Mouse (Mus musculus): ENCODE measurements around the gene Hsd17b3. TPM values are rescaled to one million over a fixed set of nuclear protein-coding genes. Genes with fewer than 3 reads are reported as not detected.
"Not testable (repeated sequence)": the region's sequence is repeated elsewhere in the genome, so short reads cannot be mapped to it uniquely, and the experiment has no call there.

The Hsd17b3 gene
- polyA plus RNA-seq, 1 experiment: not detected

DNA sequence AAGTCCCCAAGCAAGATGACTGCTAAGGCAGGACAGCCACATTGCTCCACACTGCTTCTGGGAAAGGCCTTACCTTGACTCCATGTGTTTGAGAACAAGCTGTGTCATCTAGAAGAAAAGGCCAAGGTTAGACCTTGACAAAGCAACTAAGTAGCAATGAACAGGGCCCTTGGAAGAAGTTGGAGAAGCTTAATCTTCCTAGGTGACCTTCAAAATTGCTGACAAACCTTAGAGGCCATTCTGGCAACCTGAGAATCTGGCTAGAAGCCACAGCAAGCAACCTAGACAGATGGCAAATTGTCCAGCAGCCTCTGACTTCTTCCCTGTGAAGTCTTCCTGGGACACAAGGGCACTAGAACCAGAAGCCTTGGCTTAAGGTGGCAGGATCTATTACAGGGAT, 24.8 kb downstream of the Hsd17b3 start:
- Histone ChIP-seq H3K4me1 (ENCODE audit: control insufficient read depth, insufficient read depth, low read length) (no peaks in the 10 kb centered on the region), H3K36me3 (ENCODE audit: control insufficient read depth, insufficient read depth, low read length) (no peaks in the 10 kb centered on the region), H3K4me3 (ENCODE audit: insufficient read depth, low read depth, low read length) (no peak overlapping the region), H3K27me3 (replicated peaks; ENCODE audit: control insufficient read depth, insufficient read depth, low read length) (no peaks in the 10 kb centered on the region), H3K27ac (ENCODE audit: insufficient read depth, low read depth, low read length) (no peak overlapping the region)
- peak; percentile 43 for DNase-seq
- no peak for TF ChIP-seq CTCF (conservative IDR thresholded peaks at IDR 0.05; ENCODE audit: insufficient read depth, insufficient read length, low read depth, low read length)
- no peak for TF ChIP-seq POLR2A (IDR thresholded peaks at IDR 0.05; ENCODE audit: low read depth, low read length)

DNA sequence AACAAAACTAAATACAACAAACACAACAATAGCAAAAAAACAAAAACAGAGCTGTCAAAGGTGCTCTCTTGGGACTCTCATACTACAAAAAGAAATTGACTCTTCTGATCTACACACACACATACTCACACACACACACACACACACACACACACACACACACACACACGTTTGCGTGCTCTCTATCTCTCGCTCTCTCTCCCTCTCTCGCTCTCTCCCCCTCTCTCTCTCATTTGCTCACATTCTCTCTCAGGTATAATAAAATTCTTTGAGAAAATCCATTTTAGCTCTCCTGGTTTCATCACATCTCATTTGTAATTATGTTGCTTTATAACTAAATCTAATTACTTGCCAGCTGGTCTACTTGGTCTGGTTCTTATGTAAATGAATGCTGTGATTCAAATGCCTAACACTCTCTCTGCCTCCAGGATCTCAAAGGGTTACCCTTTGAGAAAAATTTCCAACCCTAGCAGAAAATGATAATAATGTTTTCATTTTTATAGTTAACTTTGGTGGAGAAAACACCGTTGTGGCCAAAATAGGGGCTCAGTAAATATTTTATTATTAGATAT, 28.0 kb downstream of the Hsd17b3 start:
- 90% methylated on average over 5 of the region's 5 CpGs for WGBS
- no peak for DNase-seq
- Histone ChIP-seq H3K4me3 (ENCODE audit: insufficient read depth, low read depth, low read length) (no peak overlapping the region), H3K4me1 (ENCODE audit: control insufficient read depth, insufficient read depth, low read length) (no peaks in the 10 kb centered on the region), H3K27ac (ENCODE audit: insufficient read depth, low read depth, low read length) (no peak overlapping the region), H3K36me3 (ENCODE audit: control insufficient read depth, insufficient read depth, low read length) (no peaks in the 10 kb centered on the region), H3K27me3 (replicated peaks; ENCODE audit: control insufficient read depth, insufficient read depth, low read length) (no peaks in the 10 kb centered on the region)
- TF ChIP-seq CTCF (conservative IDR thresholded peaks at IDR 0.05; ENCODE audit: insufficient read depth, insufficient read length, low read depth, low read length) (no peak), POLR2A (IDR thresholded peaks at IDR 0.05; ENCODE audit: low read depth, low read length) (no peak)

DNA sequence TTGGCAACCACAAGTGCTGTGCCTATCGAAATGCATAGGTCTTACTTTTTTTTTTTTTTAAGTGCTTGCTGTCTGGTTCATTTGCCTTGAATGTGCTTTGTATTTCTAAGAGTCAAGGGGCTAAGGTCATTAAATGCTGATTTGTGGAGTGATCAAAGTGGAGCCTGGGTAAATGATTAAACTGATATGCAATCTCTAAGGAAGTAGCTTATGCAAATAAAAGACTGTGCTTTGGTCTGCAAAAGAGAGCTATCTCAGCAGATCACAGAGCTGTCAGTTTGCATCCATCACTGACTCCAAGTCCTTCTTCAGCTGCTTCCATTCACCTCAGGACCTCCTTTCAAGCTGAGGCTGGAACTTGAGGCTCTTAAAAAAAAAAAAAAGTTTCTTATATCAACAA, 35.1 kb downstream of the Hsd17b3 start:
- Histone ChIP-seq H3K4me1 (ENCODE audit: control insufficient read depth, insufficient read depth, low read length) (no peaks in the 10 kb centered on the region), H3K36me3 (ENCODE audit: control insufficient read depth, insufficient read depth, low read length) (no peaks in the 10 kb centered on the region), H3K27ac (ENCODE audit: insufficient read depth, low read depth, low read length) (no peak overlapping the region), H3K4me3 (ENCODE audit: insufficient read depth, low read depth, low read length) (no peak overlapping the region), H3K27me3 (replicated peaks; ENCODE audit: control insufficient read depth, insufficient read depth, low read length) (no peaks in the 10 kb centered on the region)
- TF ChIP-seq CTCF (conservative IDR thresholded peaks at IDR 0.05; ENCODE audit: insufficient read depth, insufficient read length, low read depth, low read length) (no peak), POLR2A (IDR thresholded peaks at IDR 0.05; ENCODE audit: low read depth, low read length) (no peak)
- DNase-seq: peak; percentile 69
- WGBS: 26% methylated on average over 1 of the region's 1 CpGs

DNA sequence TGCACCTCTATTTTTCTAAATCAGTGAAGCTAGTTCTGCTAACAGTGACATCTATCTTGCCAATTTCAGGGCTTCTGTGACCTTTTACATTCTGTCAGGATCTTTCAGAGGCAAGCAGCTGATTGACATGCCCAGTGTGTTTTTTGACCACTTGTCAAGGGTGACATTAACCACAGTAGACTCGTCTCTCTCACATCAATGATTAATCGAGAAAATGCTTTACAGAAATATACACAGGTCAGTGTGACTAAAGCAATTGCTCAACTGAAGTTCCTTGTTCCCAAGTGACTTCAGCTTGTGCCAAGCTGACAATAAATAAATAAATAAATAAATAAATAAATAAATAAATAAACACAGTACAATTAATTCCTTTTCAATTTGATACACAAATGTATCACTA, 36.7 kb downstream of the Hsd17b3 start:
- H3K4me3 ChIP-seq (ENCODE audit: insufficient read depth, low read depth, low read length); H3K36me3 ChIP-seq (ENCODE audit: control insufficient read depth, insufficient read depth, low read length); H3K27me3 ChIP-seq (replicated peaks; ENCODE audit: control insufficient read depth, insufficient read depth, low read length); H3K4me1 ChIP-seq (ENCODE audit: control insufficient read depth, insufficient read depth, low read length); H3K27ac ChIP-seq (ENCODE audit: insufficient read depth, low read depth, low read length): not testable (repeated sequence)
- WGBS: 53% methylated on average over 2 of the region's 2 CpGs
- DNase-seq: peak; percentile 32

DNA sequence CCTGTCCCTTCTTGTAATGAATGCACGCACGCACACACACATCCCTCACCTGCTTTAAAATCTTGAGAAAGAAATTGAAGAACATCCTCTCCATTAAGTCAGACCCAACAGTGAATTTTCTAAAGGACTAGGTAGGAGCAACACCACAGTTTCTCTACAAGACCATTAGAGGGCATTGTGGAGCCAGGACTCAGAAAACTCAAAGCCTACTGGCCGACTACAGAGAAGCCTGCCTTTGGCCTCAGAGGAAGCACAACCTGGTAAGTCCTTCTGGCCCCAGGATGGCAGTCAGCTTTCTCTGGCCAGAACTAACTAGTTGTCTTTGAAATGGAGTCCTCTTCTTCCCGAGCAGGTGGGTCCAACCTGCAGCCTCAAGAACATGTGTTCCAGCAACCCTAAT, 38.1 kb downstream of the Hsd17b3 start:
- no peak for TF ChIP-seq POLR2A (IDR thresholded peaks at IDR 0.05; ENCODE audit: low read depth, low read length)
- peak; percentile 71 for TF ChIP-seq CTCF (conservative IDR thresholded peaks at IDR 0.05; ENCODE audit: insufficient read depth, insufficient read length, low read depth, low read length)
- Histone ChIP-seq H3K4me1 (ENCODE audit: control insufficient read depth, insufficient read depth, low read length) (no peaks in the 10 kb centered on the region), H3K36me3 (ENCODE audit: control insufficient read depth, insufficient read depth, low read length) (no peaks in the 10 kb centered on the region), H3K27me3 (replicated peaks; ENCODE audit: control insufficient read depth, insufficient read depth, low read length) (no peaks in the 10 kb centered on the region), H3K4me3 (ENCODE audit: insufficient read depth, low read depth, low read length) (no peak overlapping the region), H3K27ac (ENCODE audit: insufficient read depth, low read depth, low read length) (no peak overlapping the region)
- DNase-seq: peak; percentile 65
- WGBS: 70% methylated on average over 4 of the region's 4 CpGs

DNA sequence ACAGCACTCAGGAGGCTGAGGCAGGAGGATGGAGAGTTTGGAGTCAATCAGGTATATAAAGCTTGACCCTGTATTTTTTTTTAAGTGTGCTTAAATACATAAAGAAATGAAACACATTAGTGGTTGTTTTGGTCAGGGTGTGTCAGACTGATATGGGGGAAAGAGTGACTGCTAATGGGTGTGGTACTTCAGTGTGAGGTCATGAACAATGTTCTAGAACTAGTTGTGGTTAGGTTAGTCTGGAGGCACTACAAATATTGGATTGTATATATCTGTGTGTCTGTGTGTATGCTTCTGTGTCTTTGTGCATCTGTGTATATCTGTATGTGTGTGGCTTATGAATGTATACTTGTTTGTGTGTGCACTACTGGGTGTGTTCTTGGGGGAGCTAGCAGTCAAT, 39.5 kb downstream of the Hsd17b3 start:
- no peak overlapping the region for H3K4me3 ChIP-seq (ENCODE audit: insufficient read depth, low read depth, low read length)
- no peaks in the 10 kb centered on the region for H3K4me1 ChIP-seq (ENCODE audit: control insufficient read depth, insufficient read depth, low read length)
- no peaks in the 10 kb centered on the region for H3K27me3 ChIP-seq (replicated peaks; ENCODE audit: control insufficient read depth, insufficient read depth, low read length)
- no peak for DNase-seq
- no peaks in the 10 kb centered on the region for H3K36me3 ChIP-seq (ENCODE audit: control insufficient read depth, insufficient read depth, low read length)
- no peak overlapping the region for H3K27ac ChIP-seq (ENCODE audit: insufficient read depth, low read depth, low read length)
- TF ChIP-seq CTCF (conservative IDR thresholded peaks at IDR 0.05; ENCODE audit: insufficient read depth, insufficient read length, low read depth, low read length) (no peak), POLR2A (IDR thresholded peaks at IDR 0.05; ENCODE audit: low read depth, low read length) (no peak)

DNA sequence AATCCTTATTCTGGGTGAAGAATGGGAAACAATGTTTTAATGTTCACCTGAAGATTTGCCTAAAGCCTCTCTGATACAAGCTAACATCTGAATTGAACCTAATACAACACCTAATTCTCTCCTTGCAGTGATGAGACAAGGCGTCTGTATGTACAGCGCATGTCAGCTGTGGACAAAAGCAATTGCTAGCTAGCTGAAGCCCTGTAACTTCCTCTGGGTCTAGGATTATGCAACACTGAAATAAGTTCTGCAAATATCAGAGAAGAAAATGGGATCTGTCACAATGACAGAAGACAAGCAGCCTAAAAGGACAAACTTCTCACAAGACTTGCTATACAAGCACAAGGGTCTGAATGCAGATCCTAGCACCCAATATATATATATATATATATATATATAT, 40.6 kb downstream of the Hsd17b3 start:
- no peaks in the 10 kb centered on the region for H3K4me1 ChIP-seq (ENCODE audit: control insufficient read depth, insufficient read depth, low read length)
- no peaks in the 10 kb centered on the region for H3K27me3 ChIP-seq (replicated peaks; ENCODE audit: control insufficient read depth, insufficient read depth, low read length)
- no peak for DNase-seq
- H3K27ac ChIP-seq (ENCODE audit: insufficient read depth, low read depth, low read length): no peak overlapping the region
- TF ChIP-seq CTCF (conservative IDR thresholded peaks at IDR 0.05; ENCODE audit: insufficient read depth, insufficient read length, low read depth, low read length) (no peak), POLR2A (IDR thresholded peaks at IDR 0.05; ENCODE audit: low read depth, low read length) (no peak)
- H3K36me3 ChIP-seq (ENCODE audit: control insufficient read depth, insufficient read depth, low read length): no peaks in the 10 kb centered on the region
- no peak overlapping the region for H3K4me3 ChIP-seq (ENCODE audit: insufficient read depth, low read depth, low read length)
- 99% methylated on average over 2 of the region's 2 CpGs for WGBS

DNA sequence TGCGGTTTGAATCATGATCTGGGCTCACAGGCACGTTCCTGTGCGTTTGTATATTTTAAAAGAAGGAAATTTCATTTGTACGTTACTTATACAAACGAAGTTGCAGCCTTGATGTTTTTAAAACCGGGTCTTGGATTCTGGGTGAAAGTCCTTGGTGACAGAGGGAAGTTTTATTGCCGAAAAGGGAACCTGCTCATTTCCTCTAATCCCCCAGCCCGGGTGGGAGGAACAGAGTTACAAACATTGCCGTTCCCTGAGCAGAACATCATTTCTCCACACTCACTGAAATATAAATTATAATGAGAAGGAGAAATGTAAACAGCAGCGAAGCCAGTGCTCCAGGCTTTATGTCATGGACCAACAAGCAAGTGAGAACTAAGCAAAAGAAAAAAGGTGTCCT, 49.1 kb downstream of the Hsd17b3 start:
- 29% methylated on average over 10 of the region's 10 CpGs for WGBS
- H3K4me3 ChIP-seq (ENCODE audit: insufficient read depth, low read depth, low read length): no peak overlapping the region
- no peaks in the 10 kb centered on the region for H3K4me1 ChIP-seq (ENCODE audit: control insufficient read depth, insufficient read depth, low read length)
- no peak overlapping the region for H3K27ac ChIP-seq (ENCODE audit: insufficient read depth, low read depth, low read length)
- H3K27me3 ChIP-seq (replicated peaks; ENCODE audit: control insufficient read depth, insufficient read depth, low read length): no peaks in the 10 kb centered on the region
- no peaks in the 10 kb centered on the region for H3K36me3 ChIP-seq (ENCODE audit: control insufficient read depth, insufficient read depth, low read length)
- no peak for TF ChIP-seq CTCF (conservative IDR thresholded peaks at IDR 0.05; ENCODE audit: insufficient read depth, insufficient read length, low read depth, low read length)
- no peak for TF ChIP-seq POLR2A (IDR thresholded peaks at IDR 0.05; ENCODE audit: low read depth, low read length)
- DNase-seq: no peak
